Mouse (Mus musculus) cortical plate, adult 2 months (tissue): ENCODE data around the gene Gys1.

Source experiments
- CTCF ChIP-seq: fragments of 200-500 bp; IDR thresholded peaks from 2 replicates; pipeline ENCODE4 v1.5.1; 2011; ENCODE audit warnings: mild to moderate bottlenecking, control low read depth, low read length; ENCODE audit not compliant: insufficient read depth; ENCODE audit errors: extremely low read depth
- POLR2A ChIP-seq: fragments of 200-500 bp; IDR thresholded peaks from 2 replicates; pipeline ENCODE4 v1.6.1; 2011; ENCODE audit warnings: mild to moderate bottlenecking, low read length, control low read depth; ENCODE audit not compliant: insufficient read depth; ENCODE audit errors: extremely low read depth

GRCm38 (mm10) chr7:45482166-45482565 lies 47.5 kb downstream of the Gys1 start:
- TF ChIP-seq CTCF (no peak), POLR2A (no peak)
